Mouse (Mus musculus): ENCODE measurements around the gene Mrpl54. TPM values are rescaled to one million over a fixed set of nuclear protein-coding genes. Genes with fewer than 3 reads are reported as not detected.

Mrpl54 gene
- 130 and 134 TPM in 2 replicates for polyA plus RNA-seq (2015; fragmentation: Nextera tagmentation; extraction: Ambion mirVana)

GRCm38 (mm10) chr10:81266211-81267105 is at the start of gene Mrpl54, which contains the start of gene Apba3:
Gene Mrpl54 (minus strand): TSS chr10:81266934.
Gene Apba3 (plus strand): TSS chr10:81266960.
- Histone ChIP-seq H3K4me3 (replicated peaks) (peak within 1 kb of the TSS; percentile 76), H3K4me1 (replicated peaks) (peaks cover 39% of the 10 kb centered on the region), H3K4me2 (peak within 1 kb of the TSS; percentile 82), H3K36me3 (peaks cover 38% of the 10 kb centered on the region), H3K9me3 (replicated peaks) (no peaks in the 10 kb centered on the region), H3K27me3 (no peaks in the 10 kb centered on the region), H3K9ac (peak within 1 kb of the TSS; percentile 88), H3K27ac (peak within 1 kb of the TSS; percentile 79)
- under 1% methylated on average over 48 of the region's 48 CpGs for WGBS (ENCODE audit: insufficient replicate concordance)
- ATAC-seq (ENCODE audit: low read depth) (peak; percentile 95), DNase-seq (peak; percentile 94)

GRCm38 (mm10) chr10:81315587-81315986 is 48.9 kb upstream of the Mrpl54 start:
- H3K4me1 ChIP-seq (replicated peaks): peaks cover 49% of the 10 kb centered on the region
- 81% methylated on average over 16 of the region's 16 CpGs for WGBS (ENCODE audit: insufficient replicate concordance)
- no peak overlapping the region for H3K9ac ChIP-seq
- ATAC-seq (ENCODE audit: low read depth): no peak
- no peak overlapping the region for H3K27ac ChIP-seq
- peaks cover 73% of the 10 kb centered on the region for H3K36me3 ChIP-seq
- H3K9me3 ChIP-seq (replicated peaks): no peaks in the 10 kb centered on the region
- H3K27me3 ChIP-seq: no peaks in the 10 kb centered on the region
- H3K4me2 ChIP-seq: no peak overlapping the region
- DNase-seq: no peak
- H3K4me3 ChIP-seq (replicated peaks): no peak overlapping the region

GRCm38 (mm10) chr10:81314201-81314600 is 47.5 kb upstream of the Mrpl54 start:
- Histone ChIP-seq H3K4me1 (replicated peaks) (peaks cover 38% of the 10 kb centered on the region), H3K9me3 (replicated peaks) (no peaks in the 10 kb centered on the region), H3K27ac (no peak overlapping the region), H3K4me3 (replicated peaks) (no peak overlapping the region), H3K36me3 (peaks cover 87% of the 10 kb centered on the region), H3K9ac (no peak overlapping the region), H3K4me2 (no peak overlapping the region), H3K27me3 (no peaks in the 10 kb centered on the region)
- ATAC-seq (ENCODE audit: low read depth): no peak
- no peak for DNase-seq
- WGBS (ENCODE audit: insufficient replicate concordance): 68% methylated on average over 7 of the region's 7 CpGs

- ATAC-seq (ENCODE audit: low read depth) (no peak), DNase-seq (no peak)
- H3K9ac ChIP-seq: no peak overlapping the region
- no peaks in the 10 kb centered on the region for H3K27me3 ChIP-seq
- no peak overlapping the region for H3K27ac ChIP-seq
- H3K9me3 ChIP-seq (replicated peaks): no peaks in the 10 kb centered on the region
- peaks cover 89% of the 10 kb centered on the region for H3K36me3 ChIP-seq
- 90% methylated on average over 13 of the region's 13 CpGs for WGBS (ENCODE audit: insufficient replicate concordance)
- H3K4me3 ChIP-seq (replicated peaks): no peak overlapping the region
- H3K4me1 ChIP-seq (replicated peaks): peaks cover 32% of the 10 kb centered on the region
- no peak overlapping the region for H3K4me2 ChIP-seq
Observed at GRCm38 (mm10) chr10:81313581-81313980, 46.8 kb upstream of the Mrpl54 start.

- Histone ChIP-seq H3K27me3 (no peaks in the 10 kb centered on the region), H3K27ac (no peak overlapping the region), H3K4me3 (replicated peaks) (no peak overlapping the region), H3K9me3 (replicated peaks) (no peaks in the 10 kb centered on the region), H3K4me1 (replicated peaks) (peaks cover 8% of the 10 kb centered on the region), H3K9ac (no peak overlapping the region), H3K4me2 (no peak overlapping the region), H3K36me3 (peaks cover 95% of the 10 kb centered on the region)
- ATAC-seq (ENCODE audit: low read depth): no peak
- 73% methylated on average over 5 of the region's 5 CpGs for WGBS (ENCODE audit: insufficient replicate concordance)
- DNase-seq: no peak
Observed at GRCm38 (mm10) chr10:81309571-81309970, 42.8 kb upstream of the Mrpl54 start.

- 87% methylated on average over 21 of the region's 21 CpGs for WGBS (ENCODE audit: insufficient replicate concordance)
- peaks cover 71% of the 10 kb centered on the region for H3K36me3 ChIP-seq
- H3K27me3 ChIP-seq: no peaks in the 10 kb centered on the region
Observed at GRCm38 (mm10) chr10:81306837-81307682, 40.3 kb upstream of the Mrpl54 start.

GRCm38 (mm10) chr10:81306173-81306668 is 39.5 kb upstream of the Mrpl54 start:
- peaks cover 62% of the 10 kb centered on the region for H3K36me3 ChIP-seq
- no peak for ATAC-seq (ENCODE audit: low read depth)
- 86% methylated on average over 12 of the region's 12 CpGs for WGBS (ENCODE audit: insufficient replicate concordance)

More at GRCm38 (mm10) chr10:81306837-81307682, 40.3 kb upstream of the Mrpl54 start:
- Histone ChIP-seq H3K9ac (no peak overlapping the region), H3K4me3 (replicated peaks) (no peak overlapping the region), H3K4me2 (no peak overlapping the region), H3K4me1 (replicated peaks) (peaks cover 33% of the 10 kb centered on the region), H3K9me3 (replicated peaks) (no peaks in the 10 kb centered on the region), H3K27ac (no peak overlapping the region)
- DNase-seq (no peak), ATAC-seq (ENCODE audit: low read depth) (no peak)

GRCm38 (mm10) chr10:81305663-81306062 is 38.9 kb upstream of the Mrpl54 start:
- ATAC-seq (ENCODE audit: low read depth) (no peak), DNase-seq (no peak)
- Histone ChIP-seq H3K27ac (no peak overlapping the region), H3K4me3 (replicated peaks) (no peak overlapping the region), H3K9ac (no peak overlapping the region), H3K36me3 (peaks cover 57% of the 10 kb centered on the region), H3K4me2 (no peak overlapping the region), H3K4me1 (replicated peaks) (peaks cover 47% of the 10 kb centered on the region), H3K27me3 (no peaks in the 10 kb centered on the region), H3K9me3 (replicated peaks) (no peaks in the 10 kb centered on the region)
- 85% methylated on average over 14 of the region's 14 CpGs for WGBS (ENCODE audit: insufficient replicate concordance)

More at GRCm38 (mm10) chr10:81306173-81306668, 39.5 kb upstream of the Mrpl54 start:
- H3K9ac ChIP-seq: no peak overlapping the region
- H3K4me2 ChIP-seq: no peak overlapping the region
- no peaks in the 10 kb centered on the region for H3K27me3 ChIP-seq
- no peaks in the 10 kb centered on the region for H3K9me3 ChIP-seq (replicated peaks)
- no peak overlapping the region for H3K27ac ChIP-seq
- no peak overlapping the region for H3K4me3 ChIP-seq (replicated peaks)
- peaks cover 41% of the 10 kb centered on the region for H3K4me1 ChIP-seq (replicated peaks)
- no peak for DNase-seq

GRCm38 (mm10) chr10:81304597-81305238 is 38.0 kb upstream of the Mrpl54 start:
- Histone ChIP-seq H3K9me3 (replicated peaks) (no peaks in the 10 kb centered on the region), H3K4me1 (replicated peaks) (peaks cover 56% of the 10 kb centered on the region), H3K9ac (peak overlapping the region; percentile 22; the same call in 1 of the 2 replicates), H3K4me3 (replicated peaks) (no peak overlapping the region), H3K27me3 (no peaks in the 10 kb centered on the region), H3K4me2 (no peak overlapping the region; the same call in 1 of the 2 replicates), H3K27ac (peak overlapping the region; percentile 27; the same call in 1 of the 2 replicates), H3K36me3 (peaks cover 47% of the 10 kb centered on the region)
- 25% methylated on average over 8 of the region's 9 CpGs for WGBS (ENCODE audit: insufficient replicate concordance)
- DNase-seq (peak; percentile 60), ATAC-seq (ENCODE audit: low read depth) (peak; percentile 34)

- peak overlapping the region; percentile 58 for H3K4me2 ChIP-seq
- H3K27ac ChIP-seq: peak overlapping the region; percentile 71; the same call in 1 of the 2 replicates
- H3K36me3 ChIP-seq: peaks cover 38% of the 10 kb centered on the region
- no peaks in the 10 kb centered on the region for H3K9me3 ChIP-seq (replicated peaks)
- DNase-seq: no peak
- H3K27me3 ChIP-seq: no peaks in the 10 kb centered on the region
- peak overlapping the region; percentile 56 for H3K9ac ChIP-seq
- H3K4me1 ChIP-seq (replicated peaks): peaks cover 66% of the 10 kb centered on the region
- WGBS (ENCODE audit: insufficient replicate concordance): 37% methylated on average over 7 of the region's 7 CpGs
- ATAC-seq (ENCODE audit: low read depth): no peak
- no peak overlapping the region for H3K4me3 ChIP-seq (replicated peaks)
Observed at GRCm38 (mm10) chr10:81303761-81304160, 37.0 kb upstream of the Mrpl54 start.
